Mouse (Mus musculus) layer of hippocampus, postnatal 14 days (tissue): ENCODE measurements at regions not wholly inside any gene's neighbourhood (a gene's known extent, or its start where the extent isn't known, plus 50 kb on each side); places are given as distances from the start of the nearest gene placed in this dataset.
A peak's percentile ranks its signal among the peaks of the same experiment; 100 is the strongest.

Experiments used
- DNase-seq, 2 experiments: peaks; one replicate each; pipeline ENCODE4 v3.0.0; 2021 to 2022; ENCODE audit warnings: low spot score in 2 of 2, mixed read lengths in 1 of 2

GRCm38 (mm10) chr12:14415543-14416181, 263.8 kb upstream of the Fam84a start:
- DNase-seq: no peak

- DNase-seq: peak in 1 of 2 experiments; percentile 15
Measured at GRCm38 (mm10) chr12:14411102-14411501, 259.2 kb upstream of the Fam84a start.

DNA sequence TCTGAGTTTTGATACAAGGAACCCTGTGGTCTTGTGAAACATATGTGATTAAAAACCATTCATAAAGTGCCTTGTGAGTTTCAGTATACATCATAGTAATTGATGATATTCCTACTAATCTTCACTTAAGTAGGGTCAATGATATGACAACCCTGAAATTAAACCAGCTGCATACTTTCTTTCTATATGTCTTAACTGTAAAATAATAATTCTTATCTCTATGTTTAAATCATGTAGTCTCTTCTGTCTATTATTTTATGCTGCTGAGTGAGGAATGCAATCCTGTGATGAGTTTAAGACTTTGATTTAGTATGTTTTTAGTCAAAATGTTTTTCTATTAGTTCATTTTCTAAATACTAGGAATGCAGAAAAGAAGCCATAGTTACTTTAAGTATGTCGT, 253.9 kb upstream of the Fam84a start:
- no peak for DNase-seq

GRCm38 (mm10) chr12:14376211-14376610, 224.4 kb upstream of the Fam84a start:
- DNase-seq: no peak

GRCm38 (mm10) chr12:14338244-14338799, 186.5 kb upstream of the Fam84a start:
- peak in 1 of 2 experiments; percentile 6 for DNase-seq

- DNase-seq: no peak
Measured at GRCm38 (mm10) chr12:14337813-14338212, 186.0 kb upstream of the Fam84a start.

DNA sequence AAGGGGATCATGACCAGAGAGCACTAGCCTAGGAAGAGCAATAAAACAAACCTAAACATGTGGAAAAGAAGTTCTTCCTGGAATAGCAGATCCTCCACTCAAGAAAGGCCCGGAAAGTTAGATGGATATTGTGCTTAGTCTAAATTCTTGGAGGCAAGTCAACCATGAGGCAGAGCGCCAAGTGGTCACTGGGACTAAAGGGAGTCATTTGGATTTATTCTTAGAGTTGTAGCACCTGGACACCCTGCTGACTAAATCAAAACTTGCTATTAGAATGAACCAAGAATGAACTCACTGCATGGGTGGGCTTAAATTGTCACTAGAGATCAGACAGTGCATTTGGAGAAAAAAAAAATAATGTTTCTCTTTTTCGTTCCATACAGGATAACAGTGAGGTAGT, 166.8 kb upstream of the Fam84a start:
- no peak for DNase-seq

- no peak for DNase-seq
Measured at GRCm38 (mm10) chr12:14316392-14316791, 164.5 kb upstream of the Fam84a start.

- peak in 1 of 2 experiments; percentile 22 for DNase-seq
Measured at GRCm38 (mm10) chr12:14315780-14316179, 163.9 kb upstream of the Fam84a start.

DNA sequence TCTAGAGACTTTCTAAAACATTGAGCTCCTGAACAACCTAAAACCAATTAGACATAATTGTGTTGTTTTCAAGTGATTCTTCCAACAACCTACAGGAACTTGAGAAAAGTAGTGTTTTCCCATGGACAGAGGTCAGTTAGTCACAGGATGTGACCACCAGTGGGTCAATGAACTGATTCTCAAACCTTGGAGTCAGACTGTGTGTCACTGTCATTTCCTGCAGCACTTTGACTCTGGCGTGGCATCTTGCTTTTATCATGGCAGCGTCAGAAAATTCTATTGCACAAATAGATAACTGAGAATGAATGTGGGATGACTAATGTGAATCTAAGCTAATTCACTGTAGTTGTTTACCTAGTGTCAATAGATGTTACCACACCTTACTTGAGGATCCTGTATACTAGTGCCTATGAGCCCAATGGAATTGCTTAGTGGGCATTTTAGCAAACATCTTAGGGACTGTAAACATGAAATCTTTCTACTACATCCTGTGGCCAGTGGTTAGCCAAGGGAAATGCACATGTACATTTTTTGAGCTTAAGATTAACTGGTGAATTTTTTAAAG, 150.6 kb upstream of the Fam84a start:
- no peak for DNase-seq

GRCm38 (mm10) chr12:14301676-14302365, 150.0 kb upstream of the Fam84a start:
- DNase-seq: no peak

DNA sequence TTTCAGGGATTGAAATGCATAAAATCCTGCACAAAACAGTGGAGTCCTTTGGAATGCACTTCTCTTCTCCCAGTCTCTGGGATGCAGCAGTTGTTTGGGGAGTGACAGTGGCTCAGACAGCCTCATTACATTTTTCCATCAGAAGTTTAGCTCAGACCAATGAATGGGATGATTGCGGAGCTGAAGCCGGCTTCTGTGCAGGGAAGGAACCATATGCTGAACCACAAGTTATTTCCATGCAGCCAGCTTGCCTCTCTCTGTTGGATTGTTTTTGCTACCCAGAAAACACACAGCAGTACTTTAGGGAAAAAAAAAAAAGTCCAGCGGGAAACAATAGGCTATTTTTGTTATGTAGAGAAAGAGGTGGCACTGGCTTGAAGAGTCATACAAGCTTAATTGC, 140.2 kb upstream of the Fam84a start:
- DNase-seq: peak; percentile 22 to 55

DNA sequence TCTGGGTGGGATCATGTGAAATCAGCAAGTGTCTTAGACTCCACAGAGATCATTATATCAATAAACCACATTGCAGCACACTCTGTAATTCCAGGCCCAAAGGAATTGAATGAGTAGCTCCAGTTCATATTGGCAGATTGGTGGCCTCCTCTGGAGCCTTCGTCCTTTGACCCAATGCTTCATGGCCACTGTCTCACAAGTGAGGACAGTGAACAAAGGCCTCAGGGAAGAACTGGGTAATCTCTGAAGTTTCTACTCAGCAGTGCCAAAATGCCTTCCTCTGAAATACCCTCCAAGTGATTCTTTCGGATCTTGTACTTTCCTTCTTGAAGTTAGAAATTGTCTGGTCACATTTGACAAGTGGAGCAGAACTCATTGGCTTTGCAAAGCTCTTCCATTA, 135.8 kb upstream of the Fam84a start:
- DNase-seq: no peak

GRCm38 (mm10) chr12:14286676-14287075, 134.8 kb upstream of the Fam84a start:
- DNase-seq: no peak

DNA sequence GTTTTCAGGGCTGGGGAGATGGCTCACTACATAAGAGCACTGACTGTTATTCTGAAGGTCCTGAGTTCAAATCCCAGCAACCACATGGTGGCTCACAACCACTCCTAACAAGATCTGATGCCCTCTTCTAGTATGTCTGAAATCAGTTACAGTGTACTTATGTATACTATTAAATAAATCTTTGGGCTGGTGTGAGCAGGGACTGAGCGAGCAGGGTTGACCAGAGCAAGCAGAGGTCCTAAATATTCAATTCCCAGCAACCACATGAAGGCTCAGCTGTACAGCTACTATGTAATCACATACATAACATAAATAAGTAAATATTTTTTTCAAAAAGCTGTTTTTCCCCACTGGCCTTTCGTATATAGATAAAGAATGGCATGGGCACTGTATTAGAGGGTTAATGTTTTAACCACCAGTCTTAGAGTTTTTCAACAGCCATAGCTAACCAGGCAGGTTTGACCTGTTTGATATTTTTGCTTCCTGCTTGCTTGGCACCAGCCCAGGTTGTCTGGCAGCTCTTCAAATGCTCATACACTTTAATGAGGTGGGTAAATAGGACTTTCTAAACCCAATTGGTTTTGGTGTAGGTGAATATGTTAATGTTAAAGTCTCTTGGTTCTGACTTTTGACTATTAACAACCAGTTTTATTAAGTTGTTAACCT, 134.1 kb upstream of the Fam84a start:
- no peak for DNase-seq

DNA sequence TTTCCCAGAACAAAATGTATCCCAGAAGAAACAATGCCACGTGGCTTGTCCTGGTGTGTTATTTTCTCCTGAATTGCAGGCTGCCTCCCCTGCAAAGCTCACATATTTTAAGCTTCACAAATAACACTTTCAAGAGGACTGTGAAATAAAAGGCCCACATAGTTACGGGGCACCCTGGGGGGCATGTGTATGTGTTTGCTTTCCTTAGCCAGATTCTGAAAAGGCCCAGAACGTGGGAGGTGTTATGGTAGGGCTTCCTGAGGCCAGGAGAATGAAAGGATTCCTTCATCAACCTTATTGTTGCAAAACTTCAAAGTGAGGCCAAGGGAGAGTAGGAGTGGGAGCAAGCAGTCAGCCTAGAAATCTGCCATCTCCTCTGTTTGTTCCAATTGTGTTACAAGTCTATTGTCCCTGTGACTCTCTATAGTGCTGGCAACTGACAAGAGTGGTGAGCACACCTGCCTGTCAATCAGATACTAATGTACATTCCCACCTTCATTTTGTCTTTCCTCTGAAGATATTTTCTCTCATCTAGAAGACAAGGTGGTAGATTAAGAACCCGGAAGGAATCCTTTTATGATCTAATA, 131.3 kb upstream of the Fam84a start:
- DNase-seq: peak; percentile 14

DNA sequence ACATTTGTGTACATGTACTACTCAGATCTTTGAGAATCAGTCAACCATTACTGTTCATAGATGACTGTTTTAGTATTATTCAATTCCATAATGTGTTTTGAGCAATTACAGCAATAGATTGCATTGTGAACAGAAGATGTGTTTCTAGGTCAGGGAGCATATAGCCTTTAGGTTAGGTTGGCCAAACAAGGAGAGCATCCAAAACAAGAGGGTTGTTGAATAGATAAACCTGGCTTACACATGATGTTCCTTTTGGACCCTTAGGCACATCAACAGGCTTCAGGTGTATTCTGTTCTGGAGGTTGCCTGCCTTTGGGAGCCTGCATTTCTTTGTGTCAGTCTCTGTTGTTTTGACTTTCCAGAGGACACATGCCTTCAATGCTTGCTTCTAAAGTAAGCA, 123.4 kb upstream of the Fam84a start:
- no peak for DNase-seq

DNA sequence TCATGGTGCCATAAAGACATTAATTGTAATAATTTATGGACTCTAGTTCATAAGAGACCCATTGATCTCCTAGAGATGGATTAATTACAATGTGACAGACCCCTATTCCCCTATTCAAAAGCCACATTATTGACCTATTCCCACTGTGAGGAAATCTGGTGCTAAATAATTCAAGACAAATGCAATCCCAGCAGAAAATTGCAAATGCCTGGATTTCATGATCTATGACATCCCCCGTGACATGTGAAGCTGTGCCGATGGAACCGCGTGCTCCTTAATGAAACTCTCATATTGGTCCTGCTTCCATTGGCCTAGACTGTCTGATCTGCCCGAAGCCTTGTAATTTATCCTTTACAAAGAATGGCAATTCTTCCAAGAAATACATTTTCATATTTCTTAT, 122.9 kb upstream of the Fam84a start:
- DNase-seq: no peak

DNA sequence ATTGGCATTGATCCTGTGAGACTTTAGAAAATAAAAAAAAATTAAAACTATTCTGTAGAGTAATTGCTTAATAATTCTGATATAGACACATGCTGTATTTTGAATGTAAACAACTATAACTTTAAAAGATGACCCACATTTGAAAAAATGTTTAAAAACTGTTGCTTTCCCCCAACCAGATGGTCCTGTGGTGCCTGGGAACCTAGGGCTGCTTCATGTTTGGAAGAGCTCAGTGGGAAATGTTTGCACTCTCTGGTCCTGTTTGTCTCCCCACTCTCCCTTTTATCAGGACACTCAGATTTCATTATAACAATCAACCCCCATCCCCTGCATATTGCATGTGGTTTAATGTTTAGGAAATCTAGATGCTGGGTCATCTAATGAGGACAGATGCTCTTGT, 119.4 kb upstream of the Fam84a start:
- no peak for DNase-seq

DNA sequence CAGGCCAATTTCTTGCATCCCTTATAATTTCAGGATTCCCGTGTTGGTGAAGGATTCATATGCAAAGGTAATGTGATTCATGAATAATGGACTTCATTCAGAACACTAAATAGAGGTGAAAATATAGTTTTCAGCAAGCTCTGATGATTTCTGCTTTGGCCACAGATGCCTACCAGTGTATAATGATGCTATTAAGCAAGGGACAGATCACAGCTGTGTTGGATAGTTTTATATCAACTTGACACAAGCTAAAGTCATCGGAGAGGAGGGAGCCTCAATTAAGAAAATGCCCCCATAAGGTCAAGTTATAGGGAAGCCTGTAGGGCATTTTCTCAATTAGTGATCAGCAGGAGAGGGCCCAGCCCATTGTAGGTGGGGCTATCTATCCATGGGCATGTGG, 109.2 kb upstream of the Fam84a start:
- no peak for DNase-seq

DNA sequence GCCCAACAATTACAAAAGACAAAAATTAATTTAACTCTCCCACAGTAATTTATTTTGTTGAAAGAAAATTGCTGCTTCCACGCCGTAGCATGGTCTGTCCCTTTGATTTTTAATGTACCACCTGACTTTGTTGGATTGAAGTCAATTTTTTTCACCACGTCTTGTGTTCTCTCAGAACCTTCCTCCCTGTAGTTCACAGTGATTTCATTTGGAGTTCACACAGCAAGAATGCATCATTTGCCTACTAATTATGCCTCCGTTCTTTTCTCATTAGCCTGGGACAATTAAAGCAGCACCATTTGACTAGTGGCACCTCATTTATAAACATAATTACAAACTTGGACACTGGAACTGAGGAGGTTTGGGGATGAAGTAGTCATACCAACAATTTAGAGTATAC, 108.4 kb upstream of the Fam84a start:
- DNase-seq: peak in 1 of 2 experiments; percentile 20
